In the genomic region with DNA sequence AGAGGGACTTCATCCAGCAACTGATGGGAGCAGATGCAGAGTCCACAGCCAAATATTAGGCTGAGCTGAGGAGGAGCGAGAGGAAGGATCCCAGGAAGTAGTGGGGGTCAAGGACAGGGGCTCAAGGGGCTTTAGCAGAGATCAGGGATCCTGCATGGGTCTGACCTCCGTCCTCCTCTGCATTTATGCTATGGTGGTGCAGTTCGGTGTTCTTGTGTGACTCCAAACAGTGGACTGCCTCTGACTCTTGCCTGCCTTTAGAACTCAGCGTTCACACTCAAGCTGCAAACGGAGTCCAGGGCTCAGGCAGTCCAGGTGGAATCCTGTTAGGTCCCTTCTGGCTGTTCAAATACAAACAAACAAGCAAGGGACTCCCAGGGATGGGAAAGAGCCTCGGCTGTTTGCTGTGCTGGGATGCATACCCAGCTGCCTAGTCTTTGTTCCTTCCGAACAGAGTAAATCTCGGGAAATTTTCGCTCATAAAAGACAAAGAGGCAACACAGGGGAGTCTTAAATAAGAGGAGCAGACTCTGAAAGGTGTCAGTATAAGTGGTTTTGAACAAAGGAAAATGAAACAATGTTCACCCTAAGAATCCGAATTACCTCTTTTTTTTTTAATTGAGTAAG, we compare ENCODE assay signal across 15 mouse cellular contexts.
DNase-seq lines count a peak whose midpoint lies in the region; ATAC-seq and TF ChIP-seq lines count a peak whose summit lies in the region.
"Had no signal": no experiment of that assay in that cellular context is flagged by ENCODE, and none has a peak within 500 bp of the region (broad histone marks: within the 10 kb centered on the region; RNA-seq: fewer than 3 reads in every experiment).

No protein-coding gene starts in this region.

- no peaks in the 10 kb centered on the region for H3K27me3 ChIP-seq in kidney, embryonic 16.5 days (ENCODE audit: insufficient read depth, low read length)
- peaks cover 7% of the 10 kb centered on the region; the same call in 1 of the 2 replicates for H3K27me3 ChIP-seq in embryonic facial prominence, embryonic 10.5 days (replicated peaks; ENCODE audit: low read depth, poor library complexity, severe bottlenecking)
- H3K27me3 ChIP-seq in hindbrain, embryonic 13.5 days: no peaks in the 10 kb centered on the region
- H3K27me3 ChIP-seq in midbrain, embryonic 15.5 days (replicated peaks): no peaks in the 10 kb centered on the region
- no peaks in the 10 kb centered on the region for H3K27me3 ChIP-seq in intestine, postnatal 0 days (replicated peaks; ENCODE audit: control insufficient read depth, insufficient read depth, low read length)
- H3K27me3 ChIP-seq: megakaryocyte, embryonic 14.5 days; Patski had no signal

- no peaks in the 10 kb centered on the region for H3K9me3 ChIP-seq in kidney, embryonic 16.5 days (ENCODE audit: low read length)
- no peaks in the 10 kb centered on the region for H3K9me3 ChIP-seq in embryonic facial prominence, embryonic 10.5 days
- no peaks in the 10 kb centered on the region; the same call in 1 of the 2 replicates for H3K9me3 ChIP-seq in hindbrain, embryonic 13.5 days
- no peaks in the 10 kb centered on the region for H3K9me3 ChIP-seq in midbrain, embryonic 15.5 days
- no peaks in the 10 kb centered on the region for H3K9me3 ChIP-seq in intestine, postnatal 0 days (ENCODE audit: control insufficient read depth)

- no peak overlapping the region for H3K27ac ChIP-seq in kidney, embryonic 16.5 days (ENCODE audit: low read length)
- peak overlapping the region; percentile 65; the same call in 1 of the 2 replicates for H3K27ac ChIP-seq in embryonic facial prominence, embryonic 10.5 days (replicated peaks)
- peak overlapping the region; percentile 76 for H3K27ac ChIP-seq in hindbrain, embryonic 13.5 days
- H3K27ac ChIP-seq in midbrain, embryonic 15.5 days: no peak overlapping the region
- H3K27ac ChIP-seq in intestine, postnatal 0 days (ENCODE audit: low read depth, low read length): no peak overlapping the region

- peak; percentile 4; the same call in 1 of the 2 replicates for ATAC-seq in kidney, embryonic 16.5 days (ENCODE audit: low FRiP score, low TSS enrichment)
- peak; percentile 26; the same call in 1 of the 2 replicates for ATAC-seq in hindbrain, embryonic 13.5 days (ENCODE audit: low FRiP score)
- ATAC-seq in midbrain, embryonic 15.5 days (replicated peaks): peak; percentile 30; the same call in 1 of the 2 replicates
- no peak for ATAC-seq in intestine, postnatal 0 days
- ATAC-seq: CD4-positive, CD25-positive, alpha-beta regulatory T cell, adult 4 months; liver, postnatal 0 days; Patski had no signal

- no peak overlapping the region for H3K4me2 ChIP-seq in kidney, embryonic 16.5 days (replicated peaks; ENCODE audit: low read depth, low read length)
- 0 out of 2 replicates have a peak overlapping the region, but pooled peaks have one; percentile 6 for H3K4me2 ChIP-seq in hindbrain, embryonic 13.5 days
- H3K4me2 ChIP-seq in midbrain, embryonic 15.5 days: 0 out of 2 replicates have a peak overlapping the region, but pooled peaks have one; percentile 0
- no peak overlapping the region for H3K4me2 ChIP-seq in intestine, postnatal 0 days (replicated peaks; ENCODE audit: low read depth)

- no peaks in the 10 kb centered on the region for H3K36me3 ChIP-seq in kidney, embryonic 16.5 days (ENCODE audit: insufficient read depth, low read length)
- H3K36me3 ChIP-seq in embryonic facial prominence, embryonic 10.5 days (replicated peaks): no peaks in the 10 kb centered on the region
- H3K36me3 ChIP-seq in hindbrain, embryonic 13.5 days: no peaks in the 10 kb centered on the region
- no peaks in the 10 kb centered on the region for H3K36me3 ChIP-seq in midbrain, embryonic 15.5 days (replicated peaks)
- no peaks in the 10 kb centered on the region for H3K36me3 ChIP-seq in intestine, postnatal 0 days (ENCODE audit: control insufficient read depth, insufficient read depth)

- H3K4me1 ChIP-seq in kidney, embryonic 16.5 days (ENCODE audit: insufficient read depth, low read length): peaks cover 4% of the 10 kb centered on the region; the same call in 1 of the 2 replicates
- H3K4me1 ChIP-seq in embryonic facial prominence, embryonic 10.5 days: peaks cover 8% of the 10 kb centered on the region
- H3K4me1 ChIP-seq in hindbrain, embryonic 13.5 days (replicated peaks): peaks cover 18% of the 10 kb centered on the region
- peaks cover 5% of the 10 kb centered on the region; the same call in 1 of the 2 replicates for H3K4me1 ChIP-seq in midbrain, embryonic 15.5 days
- H3K4me1 ChIP-seq in intestine, postnatal 0 days (replicated peaks; ENCODE audit: control insufficient read depth, insufficient read depth, low read length): no peaks in the 10 kb centered on the region
- H3K4me1 ChIP-seq: megakaryocyte, embryonic 14.5 days had no signal

- no peak overlapping the region for H3K9ac ChIP-seq in kidney, embryonic 16.5 days (replicated peaks; ENCODE audit: low read length)
- peak overlapping the region; percentile 29; the same call in 1 of the 2 replicates for H3K9ac ChIP-seq in hindbrain, embryonic 13.5 days
- no peak overlapping the region for H3K9ac ChIP-seq in midbrain, embryonic 15.5 days
- no peak overlapping the region for H3K9ac ChIP-seq in intestine, postnatal 0 days (ENCODE audit: low read depth, low read length)
- H3K9ac ChIP-seq: liver, postnatal 0 days had no signal

- DNase-seq in kidney, adult 9 months: no peak
- DNase-seq in embryonic facial prominence, embryonic 10.5 days (ENCODE audit: low spot score): no peak
- no peak for DNase-seq in adrenal gland, adult (ENCODE audit: inconsistent age in 2 of 2, low spot score in 1 of 2)
- no peak for DNase-seq in cerebellum, adult 9-10 months
- DNase-seq: cerebellum, postnatal 25 days; kidney, postnatal 14 days; liver, postnatal 0 days had no signal

- WGBS in kidney, embryonic 16.5 days: 47% methylated on average over 10 of the region's 10 CpGs
- 57% methylated on average over 10 of the region's 10 CpGs for WGBS in embryonic facial prominence, embryonic 10.5 days
- 37% methylated on average over 10 of the region's 10 CpGs for WGBS in hindbrain, embryonic 13.5 days
- 30% methylated on average over 10 of the region's 10 CpGs for WGBS in midbrain, embryonic 15.5 days
- 54% methylated on average over 10 of the region's 10 CpGs for WGBS in intestine, postnatal 0 days

- no peak for TF ChIP-seq CTCF in intestine, postnatal 0 days (IDR thresholded peaks at IDR 0.05; ENCODE audit: low read depth)

- no peak overlapping the region for H3K4me3 ChIP-seq in kidney, embryonic 16.5 days (ENCODE audit: low read length)
- no peak overlapping the region for H3K4me3 ChIP-seq in embryonic facial prominence, embryonic 10.5 days
- H3K4me3 ChIP-seq in hindbrain, embryonic 13.5 days: no peak overlapping the region
- no peak overlapping the region for H3K4me3 ChIP-seq in midbrain, embryonic 15.5 days
- no peak overlapping the region for H3K4me3 ChIP-seq in intestine, postnatal 0 days (ENCODE audit: low read depth, low read length)
- H3K4me3 ChIP-seq: erythroblast, embryonic 14.5 days; megakaryocyte, embryonic 14.5 days had no signal

Comparison
In these comparisons a context has a peak if more than half of its experiments do, and no peak if none do; other contexts are left out.
1. H3K27ac ChIP-seq: peak in embryonic facial prominence, embryonic 10.5 days (single experiment) and hindbrain, embryonic 13.5 days (single experiment); none in kidney, embryonic 16.5 days (single experiment), midbrain, embryonic 15.5 days (single experiment) and intestine, postnatal 0 days (single experiment).
2. H3K4me2 ChIP-seq: peak in hindbrain, embryonic 13.5 days (single experiment) and midbrain, embryonic 15.5 days (single experiment); none in kidney, embryonic 16.5 days (single experiment) and intestine, postnatal 0 days (single experiment).